In the genomic region with DNA sequence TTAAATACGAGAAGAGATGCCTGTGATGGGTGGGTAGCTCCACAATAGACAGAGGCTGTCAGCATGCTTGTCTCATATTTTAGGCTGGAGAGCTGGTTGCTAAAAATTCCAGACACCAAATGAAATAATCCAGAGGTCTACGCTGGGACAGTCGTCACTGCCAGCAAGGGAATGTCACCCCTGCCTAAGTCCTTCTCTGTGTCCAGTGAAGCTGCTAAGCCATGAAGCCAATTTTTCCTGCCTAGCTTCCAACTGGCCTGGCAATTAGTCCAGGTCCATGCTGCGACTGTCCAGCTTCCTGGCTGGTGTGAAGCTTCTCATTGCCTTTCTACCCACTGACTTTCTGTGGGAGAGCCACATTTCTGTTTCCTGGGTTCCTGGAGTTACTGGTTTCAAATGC, we compare ENCODE assay signal across 24 mouse cellular contexts.
DNase-seq lines count a peak whose midpoint lies in the region; ATAC-seq and TF ChIP-seq lines count a peak whose summit lies in the region.
"Had no signal": no experiment of that assay in that cellular context is flagged by ENCODE, and none has a peak within 500 bp of the region (broad histone marks: within the 10 kb centered on the region; RNA-seq: fewer than 3 reads in every experiment).

No protein-coding gene starts in this region.

- intact Hi-C loops in heart, adult 2 months (cut with DNase I) = no loop called here
- intact Hi-C loops in heart, postnatal 10 days (cut with DNase I) = no loop called here

- H3K27ac ChIP-seq in heart, adult 2 months = peak overlapping the region; percentile 69
- H3K27ac ChIP-seq in heart, embryonic 12.5 days (ENCODE audit: poor library complexity, severe bottlenecking) = peak overlapping the region; percentile 79
- no peak overlapping the region for H3K27ac ChIP-seq in intestine, embryonic 15.5 days
- no peak overlapping the region for H3K27ac ChIP-seq in hindbrain, embryonic 10.5 days
- H3K27ac ChIP-seq: embryonic facial prominence, embryonic 12.5 days; forebrain, embryonic 12.5 days; hindbrain, embryonic 13.5 days; kidney, postnatal 0 days; limb, embryonic 10.5 days; liver, embryonic 15.5 days; lung, embryonic 15.5 days; macrophage; midbrain, embryonic 15.5 days; neural tube, embryonic 13.5 days; stomach, embryonic 15.5 days had no signal

- no peak for TF ChIP-seq CTCF in heart, adult 2 months (IDR thresholded peaks at IDR 0.05)

- no peak overlapping the region for H3K4me3 ChIP-seq in heart, adult 2 months
- no peak overlapping the region for H3K4me3 ChIP-seq in heart, embryonic 12.5 days
- no peak overlapping the region for H3K4me3 ChIP-seq in intestine, embryonic 15.5 days (replicated peaks)
- H3K4me3 ChIP-seq in hindbrain, embryonic 10.5 days = no peak overlapping the region
- H3K4me3 ChIP-seq: embryonic facial prominence, embryonic 12.5 days; forebrain, embryonic 12.5 days; hindbrain, embryonic 13.5 days; limb, embryonic 10.5 days; liver, embryonic 15.5 days; lung, embryonic 15.5 days; midbrain, embryonic 15.5 days; neural tube, embryonic 13.5 days; stomach, embryonic 15.5 days had no signal

- H3K9me3 ChIP-seq in heart, embryonic 12.5 days (replicated peaks) = no peaks in the 10 kb centered on the region
- no peaks in the 10 kb centered on the region for H3K9me3 ChIP-seq in intestine, embryonic 15.5 days
- no peaks in the 10 kb centered on the region for H3K9me3 ChIP-seq in hindbrain, embryonic 10.5 days
- H3K9me3 ChIP-seq: embryonic facial prominence, embryonic 12.5 days; forebrain, embryonic 12.5 days; hindbrain, embryonic 13.5 days; limb, embryonic 10.5 days; liver, embryonic 15.5 days; lung, embryonic 15.5 days; midbrain, embryonic 15.5 days; neural tube, embryonic 13.5 days; stomach, embryonic 15.5 days had no signal

- peak; percentile 81; the same call in 1 of the 2 replicates for TF ChIP-seq EP300 in heart, adult 2 months (IDR thresholded peaks at IDR 0.05; ENCODE audit: insufficient read depth, low read depth, low read length)

- no peaks in the 10 kb centered on the region for H3K27me3 ChIP-seq in heart, adult 2 months (ENCODE audit: control insufficient read depth, insufficient read depth, low read length)
- H3K27me3 ChIP-seq in heart, embryonic 12.5 days (replicated peaks) = no peaks in the 10 kb centered on the region
- H3K27me3 ChIP-seq in intestine, embryonic 15.5 days (replicated peaks) = no peaks in the 10 kb centered on the region
- no peaks in the 10 kb centered on the region for H3K27me3 ChIP-seq in hindbrain, embryonic 10.5 days (ENCODE audit: insufficient read depth, poor library complexity, severe bottlenecking)
- H3K27me3 ChIP-seq: embryonic facial prominence, embryonic 12.5 days; forebrain, embryonic 12.5 days; hindbrain, embryonic 13.5 days; liver, embryonic 15.5 days; lung, embryonic 15.5 days; midbrain, embryonic 15.5 days; neural tube, embryonic 13.5 days; stomach, embryonic 15.5 days had no signal

- 45% methylated on average over 4 of the region's 4 CpGs for WGBS in heart, adult 2 months
- WGBS in heart, embryonic 12.5 days = 50% methylated on average over 4 of the region's 4 CpGs
- 82% methylated on average over 4 of the region's 4 CpGs for WGBS in intestine, embryonic 15.5 days
- WGBS in hindbrain, embryonic 10.5 days = 88% methylated on average over 4 of the region's 4 CpGs

- H3K4me2 ChIP-seq in heart, embryonic 12.5 days = no peak overlapping the region
- H3K4me2 ChIP-seq in intestine, embryonic 15.5 days (replicated peaks) = no peak overlapping the region
- H3K4me2 ChIP-seq: embryonic facial prominence, embryonic 12.5 days; forebrain, embryonic 12.5 days; hindbrain, embryonic 13.5 days; liver, embryonic 15.5 days; lung, embryonic 15.5 days; midbrain, embryonic 15.5 days; neural tube, embryonic 13.5 days; stomach, embryonic 15.5 days had no signal

- no peak for TF ChIP-seq POLR2A in heart, adult 2 months (IDR thresholded peaks at IDR 0.05; ENCODE audit: insufficient read depth, low read depth, low read length)

- H3K79me2 ChIP-seq in heart, adult 2 months (replicated peaks; ENCODE audit: control insufficient read depth, insufficient read depth, low read length) = no peaks in the 10 kb centered on the region

- H3K9ac ChIP-seq in heart, adult 2 months (ENCODE audit: low read depth, low read length) = no peak overlapping the region
- no peak overlapping the region for H3K9ac ChIP-seq in heart, embryonic 12.5 days
- H3K9ac ChIP-seq in intestine, embryonic 15.5 days = no peak overlapping the region
- H3K9ac ChIP-seq: embryonic facial prominence, embryonic 12.5 days; forebrain, embryonic 12.5 days; hindbrain, embryonic 13.5 days; liver, embryonic 15.5 days; lung, embryonic 15.5 days; midbrain, embryonic 15.5 days; neural tube, embryonic 13.5 days; stomach, embryonic 15.5 days had no signal

- peaks cover 3% of the 10 kb centered on the region for H3K4me1 ChIP-seq in heart, adult 2 months (ENCODE audit: control insufficient read depth, insufficient read depth, low read length)
- peaks cover 36% of the 10 kb centered on the region for H3K4me1 ChIP-seq in heart, embryonic 12.5 days (replicated peaks)
- H3K4me1 ChIP-seq in intestine, embryonic 15.5 days (replicated peaks) = no peaks in the 10 kb centered on the region
- H3K4me1 ChIP-seq in hindbrain, embryonic 10.5 days (replicated peaks) = 0 out of 2 replicates have a peak, but pooled peaks cover 6% of the 10 kb centered on the region
- H3K4me1 ChIP-seq: embryonic facial prominence, embryonic 12.5 days; limb, embryonic 10.5 days; liver, embryonic 15.5 days; lung, embryonic 15.5 days; stomach, embryonic 15.5 days had no signal

- no peak for ATAC-seq in heart, embryonic 12.5 days (ENCODE audit: insufficient number of reproducible peaks, low FRiP score)
- no peak for ATAC-seq in intestine, embryonic 15.5 days
- ATAC-seq: midbrain, embryonic 15.5 days had no signal

- no peaks in the 10 kb centered on the region; the same call in 1 of the 2 replicates for H3K36me3 ChIP-seq in heart, adult 2 months (ENCODE audit: control insufficient read depth, insufficient read depth, low read length)
- H3K36me3 ChIP-seq in heart, embryonic 12.5 days = no peaks in the 10 kb centered on the region
- no peaks in the 10 kb centered on the region for H3K36me3 ChIP-seq in intestine, embryonic 15.5 days
- no peaks in the 10 kb centered on the region for H3K36me3 ChIP-seq in hindbrain, embryonic 10.5 days
- H3K36me3 ChIP-seq: embryonic facial prominence, embryonic 12.5 days; forebrain, embryonic 12.5 days; hindbrain, embryonic 13.5 days; limb, embryonic 10.5 days; liver, embryonic 15.5 days; lung, embryonic 15.5 days; midbrain, embryonic 15.5 days; neural tube, embryonic 13.5 days; stomach, embryonic 15.5 days had no signal

- DNase-seq in cerebellum, postnatal 25 days = peak; percentile 29 to 47
- DNase-seq in cerebellum, postnatal 4 days (ENCODE audit: low spot score in 2 of 2) = no peak
- peak in 1 of 2 experiments; percentile 72 for DNase-seq in heart, adult 2 months
- DNase-seq in heart, postnatal 10 days = peak; percentile 67
- DNase-seq in hindbrain, embryonic 10.5 days (ENCODE audit: low spot score) = no peak
- DNase-seq: adrenal gland, adult 2 months; kidney, adult 2 months; liver; right cerebral cortex, adult 18-20 months; right cerebral cortex, postnatal 4 days; thymus, postnatal 25 days had no signal

Comparison
In these comparisons a context has a peak if more than half of its experiments do, and no peak if none do; other contexts are left out.
1. DNase-seq: peak in cerebellum, postnatal 25 days (2 of 2) and heart, postnatal 10 days (2 of 2); none in cerebellum, postnatal 4 days (0 of 2) and hindbrain, embryonic 10.5 days (single experiment).
2. H3K27ac ChIP-seq: peak in heart, adult 2 months (single experiment) and heart, embryonic 12.5 days (single experiment); none in intestine, embryonic 15.5 days (single experiment) and hindbrain, embryonic 10.5 days (single experiment).